Mouse (Mus musculus): ENCODE measurements around the gene Kdm5c. TPM values are rescaled to one million over a fixed set of nuclear protein-coding genes. Genes with fewer than 3 reads are reported as not detected.
"Not testable (repeated sequence)": the region's sequence is repeated elsewhere in the genome, so short reads cannot be mapped to it uniquely, and the experiment has no call there.

The Kdm5c gene
- total RNA-seq, 4 experiments from 2014 or later = 44.8 to 64.3 (median 52.9) TPM

- DNase-seq (ENCODE audit: low spot score in 2 of 2) = no peak
These were observed 51.9 kb downstream of the Kdm5c start for GRCm38 (mm10) chrX:152284746-152285145.

GRCm38 (mm10) chrX:152287026-152287425 is 54.2 kb downstream of the Kdm5c start:
- not testable (repeated sequence) for DNase-seq (ENCODE audit: low spot score in 2 of 2)

GRCm38 (mm10) chrX:152306224-152306623 is 73.4 kb downstream of the Kdm5c start:
- no peak for DNase-seq (ENCODE audit: low spot score in 2 of 2)

GRCm38 (mm10) chrX:152307371-152307770 is 74.6 kb downstream of the Kdm5c start:
- no peak for DNase-seq (ENCODE audit: low spot score in 2 of 2)

GRCm38 (mm10) chrX:152307942-152308341 is 75.1 kb downstream of the Kdm5c start:
- no peak for DNase-seq (ENCODE audit: low spot score in 2 of 2)

GRCm38 (mm10) chrX:152320535-152320934 is 87.7 kb downstream of the Kdm5c start:
- DNase-seq (ENCODE audit: low spot score in 2 of 2) = no peak

- DNase-seq (ENCODE audit: low spot score in 2 of 2) = no peak
These were observed 90.0 kb downstream of the Kdm5c start for GRCm38 (mm10) chrX:152322776-152323175.

GRCm38 (mm10) chrX:152323584-152323983 is 90.8 kb downstream of the Kdm5c start:
- DNase-seq (ENCODE audit: low spot score in 2 of 2) = no peak

Other genes starting within 250 kb of the Kdm5c start
- 10 to 100 TPM; 47.2 to 53.5 (median 50.3) TPM for gene Hsd17b10, start 231.2 kb upstream of the Kdm5c start, total RNA-seq (2022)
- under 1 TPM in 2 of 4 experiments, not detected in 2; 0.25 to 0.30 TPM for gene Ribc1, start 216.7 kb upstream of the Kdm5c start, total RNA-seq (2022)
- 10 to 100 TPM; 50.3 to 57.7 (median 52.3) TPM for gene Smc1a, start 216.6 kb upstream of the Kdm5c start, total RNA-seq (2022)
- gene Iqsec2, start 88.8 kb upstream of the Kdm5c start, total RNA-seq (2022) = 100 to 1,000 TPM; 143 to 160 (median 154) TPM
- gene Kantr, start 94.5 kb downstream of the Kdm5c start, total RNA-seq (2022) = 10 to 100 TPM; 47.9 to 60.3 (median 54.7) TPM
- 100 to 1,000 TPM; 116 to 139 (median 126) TPM for gene Tspyl2, start 109.4 kb downstream of the Kdm5c start, total RNA-seq (2022)
- gene Gpr173, start 135.7 kb downstream of the Kdm5c start, total RNA-seq (2022) = 10 to 100 TPM; 14.3 to 17.8 (median 15.6) TPM

Measured in layer of hippocampus, adult 8-10 months (tissue).